Mouse (Mus musculus): Measurements from ENCODE around the gene Npw.

DNA sequence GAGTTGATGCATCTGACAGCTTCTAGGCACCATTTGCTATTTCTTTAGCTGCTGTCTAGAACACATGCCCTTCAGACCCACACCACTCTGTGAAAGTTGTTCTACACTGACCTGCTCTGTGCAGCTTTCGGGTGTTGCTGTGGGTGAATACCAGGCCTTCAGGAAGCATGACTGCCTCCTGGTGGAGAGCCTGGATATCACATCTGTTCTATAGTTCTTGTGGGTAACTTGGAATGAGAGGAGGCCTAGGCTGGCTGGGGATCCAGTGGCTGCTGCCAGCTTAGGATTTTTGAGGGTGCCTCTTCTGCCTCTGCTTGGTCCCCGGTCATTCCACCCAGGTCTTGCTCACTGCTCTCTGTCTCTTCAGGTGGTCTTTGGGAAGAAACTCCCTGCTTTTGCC lies 17.9 kb upstream of the Npw start:
- peak; percentile 57; the same call in 1 of the 2 replicates for TF ChIP-seq CTCF (IDR thresholded peaks at IDR 0.05; ENCODE audit: low read depth, low read length)
- TF ChIP-seq POLR2A (IDR thresholded peaks at IDR 0.05; ENCODE audit: borderline replicate concordance, low read depth, low read length): no peak
